Mouse (Mus musculus) embryo, embryonic 10.5 days (tissue): ENCODE measurements around the gene Bean1.
"Not testable (repeated sequence)": the region's sequence is repeated elsewhere in the genome, so short reads cannot be mapped to it uniquely, and the experiment has no call there.

Experiments
- DNase-seq: peaks from one replicate; pipeline ENCODE4 v3.0.0-alpha.2; 2015; ENCODE audit warnings: low spot score

Gene Bean1

DNA sequence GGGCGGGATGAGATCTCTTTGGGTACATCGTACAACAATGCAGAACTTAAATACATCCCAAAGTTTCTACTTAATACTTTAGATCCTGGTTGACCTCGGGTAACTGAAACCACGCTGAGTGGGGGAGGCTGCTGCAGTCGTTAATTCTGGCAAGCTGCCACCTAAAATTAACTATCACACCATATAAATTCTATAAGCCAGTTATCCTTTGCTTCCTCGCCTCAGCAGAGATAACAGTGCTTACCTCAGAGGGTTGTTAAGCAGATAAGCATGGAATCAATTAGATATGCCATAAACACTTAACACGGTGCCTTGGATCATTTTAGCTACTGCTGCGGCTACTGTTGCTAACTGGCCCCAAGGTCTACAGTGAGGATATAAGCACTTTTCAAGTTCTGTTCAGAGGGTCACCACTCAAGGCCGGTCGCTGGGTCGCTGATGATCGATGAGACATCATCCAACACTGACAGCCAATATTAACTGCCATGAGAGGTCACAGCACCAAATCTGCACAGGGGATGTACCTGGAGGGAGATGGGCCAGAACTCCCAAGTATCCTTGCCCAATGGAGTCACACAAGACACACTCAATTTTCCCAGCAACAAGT is 71.9 kb downstream of the Bean1 start:
- DNase-seq, result no peak

DNA sequence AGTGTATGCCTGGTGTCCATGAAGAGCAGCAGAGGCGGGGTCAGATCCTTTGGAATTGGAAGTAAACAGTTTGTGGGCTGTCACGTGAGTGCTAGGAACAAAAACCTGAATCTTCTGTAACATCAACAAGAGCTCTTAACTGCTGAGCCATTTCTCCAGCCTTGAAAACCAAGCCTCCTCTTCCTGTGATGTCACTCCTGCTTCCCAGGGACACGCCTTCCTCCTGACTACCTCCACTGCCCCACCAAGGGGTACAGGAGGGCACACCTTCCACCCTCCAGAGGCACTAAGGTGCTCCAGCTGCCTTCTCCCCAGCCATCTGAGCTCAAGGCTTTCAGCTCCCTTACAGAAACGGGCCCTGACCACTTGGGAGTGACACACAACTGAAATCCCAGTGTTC is 76.4 kb downstream of the Bean1 start:
- no peak for DNase-seq

DNA sequence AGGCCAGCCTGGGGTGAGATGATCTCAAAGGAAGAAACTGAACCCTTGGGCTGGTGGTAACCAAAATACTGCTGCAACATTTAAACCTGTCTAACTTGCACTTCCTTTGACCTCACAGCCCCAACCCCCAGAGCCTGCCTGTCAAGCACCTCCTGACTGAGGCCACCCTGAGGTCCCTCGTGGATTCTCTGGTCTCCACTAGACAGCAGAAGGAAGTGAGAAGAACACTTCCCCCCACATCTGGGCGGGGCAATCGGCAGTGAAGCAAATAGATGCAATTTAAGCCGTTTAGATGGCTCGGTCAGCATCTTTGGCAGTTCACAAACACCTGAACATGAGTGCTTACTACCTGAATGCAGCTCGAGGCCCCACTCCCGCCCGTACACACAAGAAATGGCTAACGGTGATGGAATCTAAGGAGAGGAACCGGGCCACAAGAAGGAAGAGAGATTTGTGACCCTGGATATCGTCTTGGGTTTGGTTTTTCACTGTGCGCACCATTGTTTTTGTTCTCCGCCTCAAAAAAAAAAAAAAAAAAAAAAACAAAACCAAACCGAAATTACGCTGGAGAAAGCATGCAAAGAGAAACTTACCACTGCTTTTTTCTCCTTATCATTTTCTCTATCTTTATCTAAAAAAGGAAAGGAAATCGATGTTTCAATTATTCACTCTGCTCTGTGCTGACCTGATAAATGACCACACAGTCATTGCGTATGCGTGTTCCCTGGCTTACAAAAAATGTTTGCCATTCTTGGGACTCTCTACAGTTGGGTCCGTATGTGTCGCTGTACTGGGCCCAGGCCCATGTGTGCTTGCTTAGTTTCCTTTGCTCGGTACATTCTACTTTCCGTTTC is 77.0 kb downstream of the Bean1 start:
- no peak for DNase-seq

GRCm38 (mm10) chr8:104247908-104248275 is 77.7 kb downstream of the Bean1 start:
- no peak for DNase-seq

- DNase-seq, result peak; percentile 86
Observed at GRCm38 (mm10) chr8:104248276-104248675, 78.0 kb downstream of the Bean1 start, which contains the start of gene Tk2. Gene Tk2 (minus strand): TSS chr8:104248558.

- DNase-seq, result no peak
Observed at GRCm38 (mm10) chr8:104249442-104249996, 79.3 kb downstream of the Bean1 start.

DNA sequence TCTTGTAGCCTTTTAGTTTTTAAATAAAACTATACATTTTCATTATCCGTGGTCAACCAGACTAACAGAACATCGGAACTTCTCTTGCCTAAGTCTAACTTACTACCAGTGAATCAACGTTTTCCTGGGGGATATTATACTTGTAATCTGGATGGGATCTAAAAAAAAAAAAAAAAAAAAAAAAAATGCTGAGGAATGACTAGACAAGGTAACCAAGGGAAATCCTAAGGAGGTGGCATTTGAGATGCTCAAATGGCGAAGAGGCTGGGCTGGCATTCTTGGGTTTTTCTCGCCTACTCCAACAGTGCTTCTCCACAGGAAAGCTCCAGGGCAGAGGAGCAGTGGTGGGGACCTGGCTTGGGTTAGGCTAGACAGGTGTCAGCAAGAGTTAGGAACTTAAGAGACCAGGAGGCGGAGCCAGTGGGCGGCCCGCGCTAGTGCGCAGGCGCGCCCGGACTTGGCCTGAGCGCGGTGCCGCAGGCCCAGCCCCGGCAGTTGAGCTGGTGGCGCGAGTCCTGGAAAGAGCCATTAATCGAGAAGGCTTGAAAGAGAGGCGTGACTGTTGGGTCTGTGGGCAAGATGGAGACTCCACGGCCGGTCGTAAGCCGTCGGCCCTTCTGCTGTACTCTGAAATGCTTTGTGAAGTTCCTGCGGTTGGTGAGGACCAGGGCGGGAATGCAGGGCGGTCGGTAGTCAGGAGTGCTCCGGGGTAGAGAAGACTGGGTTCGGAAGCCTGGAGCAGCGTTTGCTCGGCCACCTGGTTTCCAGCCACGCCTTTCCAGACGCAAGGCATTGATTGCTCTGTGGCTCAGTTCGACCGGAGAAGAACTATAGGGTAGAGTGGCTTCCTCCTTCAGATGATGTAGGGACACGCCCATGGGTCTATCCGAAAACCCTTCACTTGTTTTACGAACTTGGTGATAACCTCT is 80.5 kb downstream of the Bean1 start, which contains the start of gene Cklf:
Cklf (plus strand) TSS at position 423 of the 929 bp plus-strand sequence.
- DNase-seq, result peak; percentile 95

- peak; percentile 51 for DNase-seq
Observed at GRCm38 (mm10) chr8:104251461-104251860, 81.2 kb downstream of the Bean1 start.

GRCm38 (mm10) chr8:104253016-104253415 is 82.8 kb downstream of the Bean1 start:
- peak; percentile 23 for DNase-seq

GRCm38 (mm10) chr8:104261802-104262201 is 91.6 kb downstream of the Bean1 start:
- DNase-seq, result not testable (repeated sequence)

DNA sequence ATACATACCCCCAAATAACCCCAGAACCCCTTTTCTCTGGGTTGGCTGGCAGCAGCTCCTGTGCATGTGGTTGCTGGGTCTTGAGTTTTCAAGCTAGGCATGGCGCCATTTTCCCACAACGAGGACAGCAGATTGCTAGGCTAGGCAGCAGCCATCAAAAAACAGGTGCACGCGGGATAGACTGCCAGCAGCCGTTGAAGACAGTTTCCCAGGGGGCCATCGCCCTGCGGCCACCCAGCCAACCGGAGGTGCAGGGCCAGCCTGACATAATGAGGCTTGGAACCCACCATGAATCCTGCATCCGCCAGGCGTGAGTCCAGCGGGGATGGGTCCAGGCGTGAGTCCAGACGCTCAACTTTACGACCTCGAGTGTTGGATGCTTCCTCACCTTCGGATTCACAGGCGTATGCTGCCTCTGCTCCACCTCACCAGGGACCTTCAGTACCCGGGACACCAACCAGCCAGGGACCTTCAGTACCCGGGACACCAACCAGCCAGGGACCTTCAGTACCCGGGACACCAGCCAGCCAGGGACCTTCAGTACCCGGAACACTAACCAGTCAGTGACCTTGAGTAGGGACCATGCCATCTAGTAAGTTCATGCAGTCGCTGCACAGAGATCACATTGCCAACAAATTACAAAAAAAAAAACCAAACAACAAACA is 94.2 kb downstream of the Bean1 start:
- not testable (repeated sequence) for DNase-seq

GRCm38 (mm10) chr8:104268368-104268767 is 98.1 kb downstream of the Bean1 start:
- no peak for DNase-seq
